Mouse (Mus musculus) E14TG2a.4 (cell line): ENCODE results near the gene Cntn2.

ENCODE experiments used
- H3K27me3 ChIP-seq: 2 replicates; pipeline ENCODE4 v1.6.1; 2014; ENCODE audit warnings: low read length, control low read depth; ENCODE audit not compliant: insufficient read depth
- H3K36me3 ChIP-seq: 2 replicates; pipeline ENCODE4 v1.6.1; 2014; ENCODE audit warnings: low read length, control low read depth; ENCODE audit not compliant: insufficient read depth
- H3K4me1 ChIP-seq: replicated peaks from 2 replicates; pipeline ENCODE4 v1.6.1; 2014; ENCODE audit warnings: low read depth, low read length, control low read depth
- H3K4me3 ChIP-seq: replicated peaks from 2 replicates; pipeline ENCODE4 v1.5.1; 2014; ENCODE audit warnings: mild to moderate bottlenecking, low read length
- H3K9me3 ChIP-seq: 2 replicates; pipeline ENCODE4 v1.6.1; 2014; ENCODE audit warnings: low read length, control low read depth
- CTCF ChIP-seq: conservative IDR thresholded peaks from 2 replicates; pipeline ENCODE4 v1.5.1; 2014; ENCODE audit warnings: low read length
- NANOG ChIP-seq: IDR thresholded peaks from 2 replicates; pipeline ENCODE4 v1.6.1; 2014; ENCODE audit warnings: borderline replicate concordance, low read length, mixed read lengths
- POU5F1 ChIP-seq: IDR thresholded peaks from 2 replicates; pipeline ENCODE4 v1.6.1; 2014; ENCODE audit warnings: low read length, borderline replicate concordance

Cntn2 gene

GRCm38 (mm10) chr1:132564946-132565345 lies 21.9 kb upstream of the Cntn2 start:
- no peak overlapping the region for H3K4me3 ChIP-seq
- peaks cover 52% of the 10 kb centered on the region for H3K27me3 ChIP-seq
- H3K9me3 ChIP-seq = no peaks in the 10 kb centered on the region
- H3K4me1 ChIP-seq = peaks cover 28% of the 10 kb centered on the region
- H3K36me3 ChIP-seq = no peaks in the 10 kb centered on the region
- TF ChIP-seq NANOG = no peak
- TF ChIP-seq CTCF = no peak
- no peak for TF ChIP-seq POU5F1

DNA sequence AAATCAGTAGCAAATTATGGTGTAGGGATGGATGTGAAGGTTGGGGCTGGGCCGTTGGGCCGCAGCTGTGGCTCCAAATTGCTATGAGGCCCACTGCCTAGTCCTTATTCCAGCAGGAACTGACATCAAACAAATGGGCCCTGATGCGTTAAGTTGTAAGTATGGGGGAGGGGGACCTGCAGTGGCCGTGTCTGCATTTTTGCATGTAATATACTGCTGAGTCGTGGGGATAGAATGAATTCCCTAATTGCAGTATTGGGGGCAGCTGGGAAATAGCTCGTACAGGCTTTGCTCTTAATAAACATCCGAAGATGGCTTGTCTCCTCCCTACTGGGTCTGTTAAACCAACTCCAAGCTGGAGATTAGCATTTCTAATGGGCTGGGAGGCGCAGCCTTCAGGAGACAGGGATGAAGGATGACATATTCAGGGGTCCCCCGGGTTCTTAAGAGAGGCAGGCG lies 19.3 kb upstream of the Cntn2 start:
- Histone ChIP-seq H3K4me3 (no peak overlapping the region), H3K36me3 (no peaks in the 10 kb centered on the region), H3K4me1 (peaks cover 32% of the 10 kb centered on the region), H3K9me3 (no peaks in the 10 kb centered on the region), H3K27me3 (peaks cover 56% of the 10 kb centered on the region)
- TF ChIP-seq NANOG (no peak), CTCF (no peak), POU5F1 (no peak)

DNA sequence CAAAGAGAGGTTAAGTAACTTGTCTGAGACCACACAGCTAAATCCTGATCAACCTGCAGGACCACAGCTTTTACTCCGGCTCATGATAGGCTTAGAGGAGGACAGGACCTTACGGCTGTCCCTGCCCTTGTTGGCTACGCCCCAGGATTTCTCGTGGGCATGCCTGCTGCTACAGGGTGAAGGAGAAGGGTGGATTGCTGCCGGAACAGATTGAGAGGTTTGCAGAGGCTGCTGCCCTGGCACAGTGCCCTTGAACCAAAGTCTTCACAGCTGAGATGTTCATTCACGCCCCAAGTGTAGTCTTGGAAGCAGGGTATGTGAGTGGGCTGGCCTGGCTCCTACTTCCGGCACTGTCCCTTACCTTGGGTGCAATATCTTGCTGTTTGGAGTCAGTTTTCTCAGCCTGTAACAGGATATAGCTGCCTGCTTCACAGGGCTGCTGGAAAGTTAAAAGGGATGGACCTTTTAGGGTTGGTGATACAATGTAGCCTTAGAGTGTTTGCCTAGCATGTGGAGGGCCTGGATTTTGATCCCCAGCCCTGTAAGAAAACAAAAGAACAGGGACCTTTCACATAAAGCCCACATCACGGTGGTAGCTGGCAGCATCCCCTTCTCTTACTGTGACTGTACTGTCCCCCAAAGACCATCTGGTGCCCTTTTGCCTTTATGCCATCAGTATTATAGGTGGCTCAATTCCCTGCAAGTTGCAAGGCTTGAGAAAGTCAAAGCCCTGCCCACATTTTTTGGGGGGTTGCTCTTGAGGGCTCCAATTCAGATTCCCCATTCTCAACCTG lies 18.0 kb upstream of the Cntn2 start:
- Histone ChIP-seq H3K4me3 (no peak overlapping the region), H3K9me3 (no peaks in the 10 kb centered on the region), H3K27me3 (peaks cover 51% of the 10 kb centered on the region), H3K4me1 (peaks cover 33% of the 10 kb centered on the region), H3K36me3 (no peaks in the 10 kb centered on the region)
- TF ChIP-seq CTCF (no peak), POU5F1 (no peak)

GRCm38 (mm10) chr1:132559045-132559444 lies 16.0 kb upstream of the Cntn2 start:
- H3K9me3 ChIP-seq = no peaks in the 10 kb centered on the region
- no peak for TF ChIP-seq CTCF
- no peak for TF ChIP-seq NANOG

DNA sequence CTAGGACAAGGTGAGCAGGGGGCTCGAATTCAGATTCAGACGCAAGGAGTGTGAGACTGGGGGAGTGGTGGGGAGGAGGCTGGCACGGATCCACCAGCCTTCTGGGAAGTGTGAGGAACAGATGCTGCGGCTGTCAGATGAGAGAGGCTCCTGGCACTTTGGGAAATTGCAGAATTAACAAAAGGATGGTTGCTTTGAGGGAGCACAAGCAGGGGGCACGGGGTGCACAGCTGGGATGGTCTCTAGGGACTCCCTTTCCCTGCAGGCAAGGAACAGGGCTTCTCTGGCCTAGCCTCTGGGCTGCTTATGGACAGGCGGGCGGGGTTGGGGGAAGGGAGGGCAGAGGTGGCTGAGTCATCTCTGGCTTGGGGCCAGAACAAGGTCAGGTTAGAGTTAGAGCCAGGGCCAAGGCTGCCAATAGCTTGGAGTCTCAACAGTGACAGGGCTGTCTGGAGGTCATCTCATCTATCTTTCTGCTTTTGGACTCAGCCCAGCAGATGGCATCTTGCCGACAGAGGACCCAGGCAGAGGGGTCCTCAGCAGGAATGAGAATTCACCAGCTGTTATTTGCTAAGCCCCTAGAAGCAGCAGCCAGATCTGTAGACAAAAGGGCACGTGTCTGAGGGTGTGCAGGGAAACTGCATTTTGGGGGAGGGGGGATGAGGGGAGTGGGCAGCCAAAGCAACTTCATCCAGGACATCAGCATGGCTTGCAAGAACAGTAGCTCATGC lies 15.0 kb upstream of the Cntn2 start:
- H3K9me3 ChIP-seq = no peaks in the 10 kb centered on the region
- H3K4me1 ChIP-seq = peaks cover 17% of the 10 kb centered on the region
- no peak overlapping the region for H3K4me3 ChIP-seq
- peaks cover 48% of the 10 kb centered on the region for H3K27me3 ChIP-seq
- no peaks in the 10 kb centered on the region for H3K36me3 ChIP-seq
- TF ChIP-seq CTCF = no peak
- no peak for TF ChIP-seq NANOG
- TF ChIP-seq POU5F1 = no peak

More at GRCm38 (mm10) chr1:132559045-132559444, 16.0 kb upstream of the Cntn2 start:
- H3K4me3 ChIP-seq = no peak overlapping the region
- no peaks in the 10 kb centered on the region for H3K36me3 ChIP-seq
- peaks cover 48% of the 10 kb centered on the region for H3K27me3 ChIP-seq
- peaks cover 21% of the 10 kb centered on the region for H3K4me1 ChIP-seq

DNA sequence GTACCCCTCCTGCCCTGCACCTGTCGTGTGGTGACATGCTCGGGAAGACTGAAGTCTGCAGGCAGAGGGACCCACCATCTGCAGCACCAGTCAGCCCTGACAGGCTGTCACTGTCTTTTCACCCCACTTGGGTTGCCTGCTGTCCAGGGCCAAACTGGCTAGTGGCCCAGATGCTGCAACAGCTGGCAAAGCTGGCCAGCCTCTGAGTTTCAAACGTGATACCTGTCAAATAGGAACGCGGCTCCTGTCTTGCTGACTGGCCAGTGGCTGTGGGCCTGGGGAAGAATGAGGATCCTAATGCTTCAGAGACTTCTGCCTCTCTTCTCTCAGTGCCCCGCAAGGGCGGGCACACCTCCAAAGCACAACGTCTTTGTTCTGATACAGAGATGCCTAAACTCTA lies 733 bp upstream of the Cntn2 start:
- Histone ChIP-seq H3K4me3 (no peak overlapping the region), H3K4me1 (peaks cover 41% of the 10 kb centered on the region), H3K9me3 (no peaks in the 10 kb centered on the region), H3K27me3 (peaks cover 45% of the 10 kb centered on the region), H3K36me3 (no peaks in the 10 kb centered on the region)
- no peak for TF ChIP-seq NANOG

DNA sequence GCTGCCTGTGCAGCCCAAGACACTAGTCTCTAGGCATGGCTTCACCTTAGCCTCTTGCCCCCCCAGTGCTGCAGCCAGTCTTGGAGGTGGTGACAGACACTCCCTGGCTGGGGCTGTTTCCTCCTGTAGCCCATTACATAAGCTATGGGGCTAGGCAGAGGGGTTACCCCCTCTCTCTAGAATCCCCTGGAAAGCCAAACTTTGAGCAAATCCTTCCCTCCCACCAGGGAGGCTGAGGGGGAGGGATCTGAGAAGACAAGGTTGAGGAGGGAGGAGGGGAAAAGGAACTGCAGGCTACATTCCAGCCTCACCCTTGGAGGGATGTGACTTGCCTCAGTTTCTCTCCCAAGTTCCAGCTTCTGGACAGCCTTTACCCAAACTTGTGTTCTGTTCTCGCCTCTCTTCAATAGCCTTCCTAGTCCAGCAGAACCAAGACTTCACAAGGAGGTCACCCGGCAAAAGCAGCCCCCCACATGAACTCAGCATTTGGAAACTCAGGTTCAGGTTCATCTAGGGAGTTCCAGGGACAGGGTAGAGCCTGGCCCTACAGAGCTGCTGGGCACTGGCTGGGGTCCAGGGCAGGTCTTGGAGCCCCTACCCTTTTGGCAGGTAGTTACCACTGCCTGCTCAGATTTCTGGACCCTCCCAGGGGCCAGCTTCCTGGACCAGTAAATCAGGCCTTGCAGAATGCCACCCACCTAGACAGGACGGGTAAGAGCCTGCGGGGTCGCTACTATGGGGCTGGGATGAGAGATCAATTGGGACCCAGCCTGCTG lies 1.0 kb downstream of the Cntn2 start:
- H3K4me1 ChIP-seq = peaks cover 37% of the 10 kb centered on the region
- H3K4me3 ChIP-seq = peak overlapping the region; percentile 79
- TF ChIP-seq NANOG (no peak), POU5F1 (no peak), CTCF (no peak)
- H3K27me3 ChIP-seq = peaks cover 43% of the 10 kb centered on the region
- no peaks in the 10 kb centered on the region for H3K36me3 ChIP-seq
- no peaks in the 10 kb centered on the region for H3K9me3 ChIP-seq

DNA sequence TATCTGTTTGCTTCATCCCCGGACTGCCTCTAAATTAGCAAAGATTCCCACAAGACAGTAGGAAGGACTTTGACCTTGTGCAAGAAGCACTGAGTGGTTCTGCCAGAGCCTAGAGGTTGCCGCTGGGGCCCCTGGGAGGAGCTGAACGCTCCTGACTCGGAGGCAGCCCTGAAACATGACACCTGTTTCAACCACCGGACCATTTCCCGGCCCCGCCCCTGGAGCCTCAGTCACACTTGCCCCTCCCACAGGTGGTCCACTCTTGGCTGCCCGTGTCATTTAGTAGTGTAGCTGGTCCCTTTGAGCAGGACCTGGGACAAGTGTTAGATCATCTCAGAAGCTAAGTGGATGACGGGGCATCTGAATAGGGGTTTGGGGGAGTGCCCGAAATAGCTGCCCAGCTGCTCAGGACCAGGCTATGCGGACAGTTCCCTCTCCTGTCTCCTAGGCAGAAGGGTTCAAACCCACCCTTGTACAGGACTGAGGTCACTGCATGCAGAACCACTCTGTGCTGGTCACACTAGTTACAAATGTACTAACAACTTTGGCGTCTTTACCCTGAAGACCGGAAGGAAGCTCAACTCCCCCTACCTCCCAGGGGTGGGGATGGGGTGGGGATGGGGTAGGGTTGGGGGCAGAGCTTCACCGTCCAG lies 1.8 kb downstream of the Cntn2 start:
- Histone ChIP-seq H3K36me3 (no peaks in the 10 kb centered on the region), H3K4me1 (peaks cover 37% of the 10 kb centered on the region), H3K9me3 (no peaks in the 10 kb centered on the region), H3K27me3 (peaks cover 43% of the 10 kb centered on the region), H3K4me3 (peak overlapping the region; percentile 79)
- TF ChIP-seq NANOG = no peak; the same call in 1 of the 2 replicates
- TF ChIP-seq CTCF = no peak
- no peak for TF ChIP-seq POU5F1
